Mouse (Mus musculus): ENCODE data around the gene Erg.
A peak's percentile ranks its signal among the peaks of the same experiment; 100 is the strongest.

Gene Erg

GRCm38 (mm10) chr16:95478558-95478957 is 107.8 kb downstream of the Erg start:
- DNase-seq (ENCODE audit: low spot score in 2 of 2), result no peak

- no peak for DNase-seq (ENCODE audit: low spot score in 2 of 2)
Observed at GRCm38 (mm10) chr16:95475041-95475440, 111.4 kb downstream of the Erg start.

- DNase-seq (ENCODE audit: low spot score in 2 of 2), result no peak
Observed at GRCm38 (mm10) chr16:95473946-95474345, 112.4 kb downstream of the Erg start.

GRCm38 (mm10) chr16:95472771-95473170 is 113.6 kb downstream of the Erg start:
- no peak for DNase-seq (ENCODE audit: low spot score in 2 of 2)

GRCm38 (mm10) chr16:95469262-95470139 is 116.9 kb downstream of the Erg start:
- DNase-seq (ENCODE audit: low spot score in 2 of 2), result no peak

DNA sequence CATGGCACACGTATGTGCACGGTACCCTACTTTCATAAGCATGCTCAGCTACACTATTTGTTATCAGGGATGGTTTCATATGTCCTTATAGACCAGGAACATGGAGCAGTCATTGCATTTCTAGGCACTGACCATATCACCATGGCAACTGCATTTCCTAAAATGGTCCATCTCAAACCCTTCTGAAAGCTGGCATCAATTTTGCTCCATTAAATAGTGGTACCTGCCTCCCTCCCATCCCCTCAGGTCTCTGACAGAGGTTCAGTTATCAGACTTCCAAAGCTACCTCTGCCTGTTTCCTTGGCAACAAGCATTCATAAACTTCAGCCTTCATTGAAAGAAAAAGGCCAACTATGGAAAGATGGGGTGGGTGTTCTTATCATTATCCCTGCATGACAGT is 118.5 kb downstream of the Erg start:
- DNase-seq (ENCODE audit: low spot score in 2 of 2), result no peak

DNA sequence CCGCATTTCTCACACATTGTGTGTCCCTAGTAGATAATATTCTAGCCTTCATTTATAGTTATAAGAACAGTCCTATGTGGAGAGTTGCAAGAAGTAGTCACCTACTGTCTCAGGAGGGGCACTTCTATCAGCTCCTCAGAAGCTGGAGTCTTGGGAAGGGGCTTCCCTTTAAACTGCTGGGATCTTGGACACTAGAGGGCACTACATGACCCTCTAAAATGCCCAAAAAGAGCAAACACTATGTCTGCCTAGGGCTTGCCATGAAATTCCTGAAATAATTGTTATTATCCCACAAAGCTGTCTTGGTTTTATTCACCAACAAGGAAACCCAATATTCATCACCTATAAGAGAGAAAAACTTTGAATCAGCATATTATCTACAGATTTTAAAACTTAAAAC is 119.8 kb downstream of the Erg start:
- DNase-seq (ENCODE audit: low spot score in 2 of 2), result no peak

DNA sequence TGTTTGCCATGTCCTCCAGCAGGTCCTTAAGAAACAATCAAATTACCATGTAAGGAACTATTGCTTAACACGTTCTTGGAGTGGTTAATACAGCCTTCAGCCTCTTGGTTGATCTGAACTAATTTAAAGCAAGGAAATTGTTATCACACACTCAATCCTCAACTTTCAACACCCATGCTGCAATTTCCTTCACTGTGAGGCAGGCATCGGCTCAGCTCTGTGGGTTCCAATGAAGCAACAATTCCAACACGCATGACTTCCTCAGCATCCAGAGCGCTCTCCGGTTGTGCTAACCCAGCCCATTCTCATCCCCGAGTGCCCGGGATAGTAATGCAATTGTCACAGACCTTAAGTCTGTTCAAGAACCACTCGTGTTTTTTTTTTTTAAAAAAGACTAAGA is 121.8 kb downstream of the Erg start:
- DNase-seq (ENCODE audit: low spot score in 2 of 2), result no peak

DNA sequence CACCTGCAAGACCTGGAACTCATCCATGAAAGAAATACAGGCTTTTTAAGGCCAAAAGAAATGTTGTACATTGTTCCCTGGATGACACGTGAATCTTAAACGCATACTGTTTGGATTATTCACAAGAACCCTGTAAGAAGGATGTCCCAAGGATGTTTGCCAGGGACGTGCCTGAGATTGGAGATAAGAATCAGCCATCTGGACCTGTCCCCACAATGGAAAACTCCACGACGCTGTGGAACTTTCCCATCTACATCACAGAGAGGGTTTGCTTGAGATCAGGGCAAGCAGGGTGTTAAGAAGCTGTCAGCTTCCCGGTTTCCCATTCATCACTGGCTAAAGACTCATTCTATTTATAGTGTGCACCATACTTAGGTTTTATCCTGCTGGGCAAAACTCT is 122.6 kb downstream of the Erg start:
- no peak for DNase-seq (ENCODE audit: low spot score in 2 of 2)

DNA sequence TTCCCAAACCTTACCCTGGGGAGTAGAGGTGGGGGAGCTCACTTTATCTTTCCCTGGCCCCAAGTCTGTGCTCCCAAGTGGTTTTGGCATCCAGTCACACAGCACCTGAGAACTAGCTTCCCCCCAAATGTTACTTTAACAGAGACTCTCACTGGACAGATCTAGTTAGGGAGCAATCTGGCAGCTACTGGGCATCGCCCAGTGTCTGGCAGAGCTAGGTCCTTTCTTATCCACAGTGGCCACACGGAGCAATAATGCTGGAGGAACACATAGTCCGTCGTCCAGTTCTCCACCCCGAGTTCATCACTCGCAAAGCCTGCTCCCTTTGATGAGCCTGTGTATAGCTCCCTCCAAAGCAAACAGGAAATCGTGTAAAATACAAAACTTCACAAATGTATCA is 124.5 kb downstream of the Erg start:
- no peak for DNase-seq (ENCODE audit: low spot score in 2 of 2)

GRCm38 (mm10) chr16:95460336-95460735 is 126.1 kb downstream of the Erg start:
- DNase-seq (ENCODE audit: low spot score in 2 of 2), result no peak

GRCm38 (mm10) chr16:95459325-95459691 is 127.1 kb downstream of the Erg start:
- no peak for DNase-seq (ENCODE audit: low spot score in 2 of 2)

GRCm38 (mm10) chr16:95458590-95459324 is 127.6 kb downstream of the Erg start:
- DNase-seq (ENCODE audit: low spot score in 2 of 2), result no peak

- DNase-seq (ENCODE audit: low spot score in 2 of 2), result no peak
Observed at GRCm38 (mm10) chr16:95457006-95457405, 129.4 kb downstream of the Erg start.

DNA sequence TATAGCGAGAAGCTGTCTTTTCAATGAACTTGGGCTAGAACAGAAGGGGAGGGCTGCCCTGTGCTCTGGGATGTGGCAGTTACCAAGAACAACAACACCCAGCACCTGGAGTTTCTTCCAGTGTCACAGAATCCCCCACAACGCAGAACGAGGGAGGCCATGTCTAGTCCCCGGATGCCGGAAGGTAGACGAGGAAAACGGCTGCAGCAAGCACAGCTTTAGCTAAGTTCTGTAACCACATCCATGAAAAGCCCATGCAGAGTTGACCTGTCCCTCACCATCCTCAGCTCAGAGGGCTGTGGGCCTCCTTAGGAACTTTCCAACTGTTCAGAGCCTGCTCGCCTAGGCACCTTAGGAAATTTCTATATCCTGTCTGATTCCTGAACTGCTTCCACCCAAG is 130.5 kb downstream of the Erg start:
- peak in 1 of 2 experiments; percentile 21 for DNase-seq (ENCODE audit: low spot score in 2 of 2)

DNA sequence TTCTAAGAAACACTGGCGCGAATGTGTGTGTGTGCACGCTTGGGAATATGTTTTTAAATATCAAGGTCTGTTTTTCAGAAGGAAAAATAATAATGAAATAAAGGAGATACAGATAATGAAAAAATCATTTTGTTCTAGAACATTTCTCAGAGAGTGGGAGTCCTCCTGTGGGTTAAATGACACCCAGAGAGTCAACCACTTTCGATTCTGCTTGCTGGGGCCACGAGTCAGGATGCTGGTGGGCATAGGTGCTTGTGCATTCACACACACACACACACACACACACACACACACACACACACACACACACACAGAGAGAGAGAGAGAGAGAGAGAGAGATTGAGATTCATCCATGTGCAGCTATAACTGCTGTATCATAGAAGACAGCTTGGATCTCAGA is 130.9 kb downstream of the Erg start:
- no peak for DNase-seq (ENCODE audit: low spot score in 2 of 2)

DNA sequence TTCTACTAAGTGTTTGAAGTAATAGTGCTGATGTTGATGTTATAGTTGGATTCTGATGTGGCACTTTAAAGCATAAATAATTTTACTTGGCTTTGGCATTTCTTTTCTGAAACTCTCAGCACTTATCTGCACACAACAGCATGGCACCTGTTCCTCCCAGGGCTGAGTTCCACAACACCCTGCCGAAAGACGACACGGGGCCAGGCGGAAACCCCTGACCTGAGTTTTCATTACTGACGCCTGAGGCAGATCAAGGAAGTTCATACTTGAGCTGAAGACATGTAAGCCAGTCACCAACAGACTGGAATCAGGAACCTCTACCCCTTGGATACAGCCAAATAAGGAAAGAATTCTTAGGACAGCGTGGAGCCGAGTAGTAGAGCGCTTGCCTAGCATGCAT is 134.0 kb downstream of the Erg start:
- DNase-seq (ENCODE audit: low spot score in 2 of 2), result no peak

GRCm38 (mm10) chr16:95449361-95449725 is 137.1 kb downstream of the Erg start:
- DNase-seq (ENCODE audit: low spot score in 2 of 2), result no peak

GRCm38 (mm10) chr16:95448643-95449360 is 137.6 kb downstream of the Erg start:
- DNase-seq (ENCODE audit: low spot score in 2 of 2), result no peak

- DNase-seq (ENCODE audit: low spot score in 2 of 2), result no peak
Observed at GRCm38 (mm10) chr16:95447896-95448295, 138.5 kb downstream of the Erg start.

- DNase-seq (ENCODE audit: low spot score in 2 of 2), result no peak
Observed at GRCm38 (mm10) chr16:95446368-95446767, 140.0 kb downstream of the Erg start.

DNA sequence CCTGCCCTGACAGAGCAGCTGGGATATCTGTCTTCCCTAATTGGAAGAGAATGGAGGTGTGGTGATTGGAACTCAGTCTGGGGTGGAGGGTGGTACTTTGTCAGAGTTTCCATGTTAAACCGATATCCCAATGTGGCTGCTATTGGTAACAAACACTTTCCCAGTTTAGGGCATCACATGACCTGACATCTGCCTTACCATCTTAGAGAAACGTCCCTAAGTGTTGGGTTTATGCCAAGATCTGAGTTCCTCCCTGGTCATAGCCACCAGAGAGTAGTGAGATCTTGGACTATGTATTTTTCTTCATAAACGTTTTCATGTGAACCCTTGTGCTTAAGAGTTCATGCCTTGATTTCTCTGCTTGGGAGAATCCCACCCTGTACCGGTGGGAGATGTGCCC is 144.4 kb downstream of the Erg start:
- DNase-seq (ENCODE audit: low spot score in 2 of 2), result no peak

GRCm38 (mm10) chr16:95441179-95441578 is 145.2 kb downstream of the Erg start:
- DNase-seq (ENCODE audit: low spot score in 2 of 2), result no peak

Measured in thymus, postnatal 10 days (tissue).